Mouse (Mus musculus) bone marrow, adult 2 months (tissue): ENCODE data around the gene Clip2.

Source experiments
- CTCF ChIP-seq: fragments of 200-500 bp; IDR thresholded peaks from 2 replicates; pipeline ENCODE4 v1.5.1; 2011; ENCODE audit warnings: low read length, control low read depth; ENCODE audit not compliant: control insufficient read depth, insufficient read depth
- POLR2A ChIP-seq: fragments of 200-500 bp; IDR thresholded peaks from 2 replicates; pipeline ENCODE4 v1.6.1; 2011; ENCODE audit warnings: low read depth, mild to moderate bottlenecking, control low read depth, low read length, borderline replicate concordance; ENCODE audit not compliant: control insufficient read depth

DNA sequence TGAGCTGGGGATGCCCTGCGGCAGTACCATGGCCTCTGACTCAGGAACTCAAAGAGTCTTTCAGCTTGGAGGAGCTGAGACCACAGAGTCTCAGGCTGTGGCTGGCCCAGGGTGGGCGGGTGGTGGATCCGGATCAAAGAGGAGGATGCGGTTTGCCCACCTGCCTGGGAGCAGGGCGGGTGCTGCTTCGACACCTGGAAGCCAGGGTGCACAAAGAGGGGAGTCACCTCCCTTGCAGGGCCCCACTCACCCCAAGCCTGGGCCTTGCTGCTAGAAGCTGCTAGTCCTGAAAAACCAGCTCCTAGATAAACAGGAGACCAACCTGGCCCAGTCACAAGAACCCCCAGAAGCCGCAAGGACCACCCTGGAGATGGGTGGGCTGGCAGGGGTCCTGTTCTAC, 107.8 kb downstream of the Clip2 start:
- TF ChIP-seq CTCF (no peak), POLR2A (no peak)
